ENCODE assay signal across 12 mouse cellular contexts in genomic region chr2:11363061-11363464, GRCm38 (mm10).
DNase-seq lines count a peak whose midpoint lies in the region; ATAC-seq lines count a peak whose summit lies in the region.
"Had no signal": no experiment of that assay in that cellular context is flagged by ENCODE, and none has a peak within 500 bp of the region (broad histone marks: within the 10 kb centered on the region; RNA-seq: fewer than 3 reads in every experiment).

No protein-coding gene starts in this region.

- 56% methylated on average over 5 of the region's 5 CpGs for WGBS in kidney, embryonic 14.5 days
- WGBS in neural tube, embryonic 12.5 days, result 85% methylated on average over 5 of the region's 5 CpGs
- 75% methylated on average over 5 of the region's 5 CpGs for WGBS in midbrain, embryonic 15.5 days

- no peak overlapping the region for H3K4me3 ChIP-seq in kidney, embryonic 14.5 days (ENCODE audit: low read length)
- H3K4me3 ChIP-seq in neural tube, embryonic 12.5 days, result no peak overlapping the region
- no peak overlapping the region for H3K4me3 ChIP-seq in midbrain, embryonic 15.5 days
- H3K4me3 ChIP-seq: embryonic facial prominence, embryonic 13.5 days; left cerebral cortex, adult 2 months; lung, embryonic 15.5 days had no signal

- no peaks in the 10 kb centered on the region for H3K4me1 ChIP-seq in kidney, embryonic 14.5 days (ENCODE audit: control insufficient read depth, insufficient read depth, low read length)
- H3K4me1 ChIP-seq in neural tube, embryonic 12.5 days, result no peaks in the 10 kb centered on the region
- no peaks in the 10 kb centered on the region for H3K4me1 ChIP-seq in midbrain, embryonic 15.5 days
- H3K4me1 ChIP-seq: lung, embryonic 15.5 days had no signal

- ATAC-seq in kidney, embryonic 14.5 days (ENCODE audit: low FRiP score, low TSS enrichment), result peak; percentile 82
- ATAC-seq in neural tube, embryonic 12.5 days (ENCODE audit: low FRiP score, low read depth), result 0 out of 2 replicates have a peak, but pooled peaks have one; percentile 56
- 0 out of 2 replicates have a peak, but pooled peaks have one; percentile 50 for ATAC-seq in midbrain, embryonic 15.5 days (replicated peaks)

- DNase-seq in kidney, adult 9 months, result no peak
- DNase-seq in neural tube, embryonic 10.5 days (ENCODE audit: extremely low spot score, low spot score), result no peak
- DNase-seq in right cerebral cortex, adult 18-20 months, result no peak
- DNase-seq in ovary, postnatal 14 days (ENCODE audit: low spot score), result no peak
- DNase-seq: gastrocnemius, postnatal 36 days had no signal

- H3K27me3 ChIP-seq in kidney, embryonic 14.5 days (ENCODE audit: control insufficient read depth, insufficient read depth, low read length), result no peaks in the 10 kb centered on the region
- H3K27me3 ChIP-seq in neural tube, embryonic 12.5 days (replicated peaks), result no peaks in the 10 kb centered on the region
- no peaks in the 10 kb centered on the region for H3K27me3 ChIP-seq in midbrain, embryonic 15.5 days (replicated peaks)
- H3K27me3 ChIP-seq: embryonic facial prominence, embryonic 13.5 days; lung, embryonic 15.5 days had no signal

- no peak overlapping the region for H3K27ac ChIP-seq in kidney, embryonic 14.5 days (ENCODE audit: low read depth, low read length)
- H3K27ac ChIP-seq in neural tube, embryonic 12.5 days, result no peak overlapping the region
- H3K27ac ChIP-seq in midbrain, embryonic 15.5 days, result no peak overlapping the region
- H3K27ac ChIP-seq: embryonic facial prominence, embryonic 13.5 days; left cerebral cortex, adult 2 months; lung, embryonic 15.5 days had no signal

- no peaks in the 10 kb centered on the region for H3K9me3 ChIP-seq in kidney, embryonic 14.5 days (ENCODE audit: control insufficient read depth, low read length)
- H3K9me3 ChIP-seq in neural tube, embryonic 12.5 days, result no peaks in the 10 kb centered on the region
- H3K9me3 ChIP-seq in midbrain, embryonic 15.5 days, result no peaks in the 10 kb centered on the region
- H3K9me3 ChIP-seq: embryonic facial prominence, embryonic 13.5 days; G1E; lung, embryonic 15.5 days had no signal

- no peak overlapping the region for H3K9ac ChIP-seq in kidney, embryonic 14.5 days (ENCODE audit: low read depth, low read length)
- no peak overlapping the region for H3K9ac ChIP-seq in neural tube, embryonic 12.5 days
- H3K9ac ChIP-seq in midbrain, embryonic 15.5 days, result no peak overlapping the region
- H3K9ac ChIP-seq: embryonic facial prominence, embryonic 13.5 days; lung, embryonic 15.5 days had no signal

- no peaks in the 10 kb centered on the region for H3K36me3 ChIP-seq in kidney, embryonic 14.5 days (ENCODE audit: control insufficient read depth, insufficient read depth, low read length)
- H3K36me3 ChIP-seq in neural tube, embryonic 12.5 days, result no peaks in the 10 kb centered on the region
- no peaks in the 10 kb centered on the region for H3K36me3 ChIP-seq in midbrain, embryonic 15.5 days (replicated peaks)
- H3K36me3 ChIP-seq: embryonic facial prominence, embryonic 13.5 days; G1E; lung, embryonic 15.5 days had no signal

- no peak overlapping the region for H3K4me2 ChIP-seq in kidney, embryonic 14.5 days (replicated peaks; ENCODE audit: low read depth, low read length)
- H3K4me2 ChIP-seq in neural tube, embryonic 12.5 days (replicated peaks), result no peak overlapping the region
- no peak overlapping the region for H3K4me2 ChIP-seq in midbrain, embryonic 15.5 days
- H3K4me2 ChIP-seq: embryonic facial prominence, embryonic 13.5 days; lung, embryonic 15.5 days had no signal
